Mouse (Mus musculus) stomach, postnatal 0 days (tissue): ENCODE measurements at regions not wholly inside any gene's neighbourhood (a gene's known extent, or its start where the extent isn't known, plus 50 kb on each side); places are given as distances from the start of the nearest gene placed in this dataset.
A peak's percentile ranks its signal among the peaks of the same experiment; 100 is the strongest.

Source experiments
- ATAC-seq: fragments of 200-750 bp; cut with Nextera tagmentation; 2 replicates; pipeline ENCODE4 v1.8.0; 2017; ENCODE audit not compliant: low FRiP score, low TSS enrichment
- DNase-seq: peaks from one replicate; pipeline ENCODE4 v3.0.0-alpha.2; 2016; ENCODE audit warnings: low spot score
- H3K27ac ChIP-seq: fragments of 300-500 bp; sonication (generic); replicated peaks from 2 replicates; pipeline ENCODE4 v1.5.1; 2014; ENCODE audit warnings: mild to moderate bottlenecking, control low read depth
- H3K27me3 ChIP-seq: fragments of 300-500 bp; sonication (generic); 2 replicates; pipeline ENCODE4 v1.6.1; 2014; ENCODE audit warnings: low read length; ENCODE audit not compliant: control insufficient read depth, insufficient read depth
- H3K36me3 ChIP-seq: fragments of 300-500 bp; sonication (generic); 2 replicates; pipeline ENCODE4 v1.6.1; 2014; ENCODE audit warnings: low read length, mixed read lengths; ENCODE audit not compliant: control insufficient read depth, insufficient read depth
- H3K4me1 ChIP-seq: fragments of 300-500 bp; sonication (generic); replicated peaks from 2 replicates; pipeline ENCODE4 v1.6.1; 2014; ENCODE audit warnings: antibody characterized with exemption; ENCODE audit not compliant: control insufficient read depth, insufficient read depth
- H3K4me2 ChIP-seq: fragments of 300-500 bp; sonication (generic); replicated peaks from 2 replicates; pipeline ENCODE4 v1.6.1; 2014; ENCODE audit warnings: low read depth, mild to moderate bottlenecking, control low read depth, moderate library complexity
- H3K4me3 ChIP-seq: fragments of 300-500 bp; sonication (generic); 2 replicates; pipeline ENCODE4 v1.5.1; 2014; ENCODE audit warnings: low read depth, low read length, control low read depth
- H3K9ac ChIP-seq: fragments of 300-500 bp; sonication (generic); 2 replicates; pipeline ENCODE4 v1.6.1; 2014; ENCODE audit warnings: mild to moderate bottlenecking, low read length, control low read depth, mixed read lengths
- H3K9me3 ChIP-seq: fragments of 300-500 bp; sonication (generic); 2 replicates; pipeline ENCODE4 v1.6.1; 2016; ENCODE audit warnings: low read length; ENCODE audit not compliant: control insufficient read depth
- CTCF ChIP-seq: IDR thresholded peaks from 2 replicates; pipeline ENCODE4 v1.5.1; 2016; ENCODE audit warnings: antibody characterized with exemption, low read depth, mild to moderate bottlenecking, moderate library complexity
- EP300 ChIP-seq: optimal IDR thresholded peaks from 2 replicates; pipeline ENCODE3; 2016; ENCODE audit warnings: antibody characterized with exemption
- WGBS: fragments of 180-500 bp; shearing (Covaris S2); extraction: QIAGEN DNeasy Blood & Tissue Kit; methylation state at CpG from one replicate; pipeline ENCODE4 v1.1.7; 2014; 5-methylcytosine and 5-hydroxymethylcytosine counted together

DNA sequence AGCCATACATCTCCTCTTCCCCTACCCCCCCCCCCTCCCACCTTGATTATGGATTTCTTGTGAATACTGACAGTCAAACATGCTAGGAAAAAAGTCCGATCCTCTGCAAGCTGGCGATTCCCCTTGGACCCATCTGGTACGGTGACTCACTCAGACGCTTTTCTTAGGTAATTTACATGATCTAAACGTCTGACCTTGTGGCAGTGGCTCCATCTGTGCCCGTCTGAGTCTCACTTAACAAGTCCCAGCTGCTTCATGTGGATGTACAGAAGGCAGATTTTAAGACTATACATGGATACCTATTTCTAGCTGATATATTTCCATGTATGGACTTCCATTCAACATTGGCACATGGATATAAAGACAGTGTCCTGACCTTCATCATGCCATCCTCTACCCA, 481.0 kb downstream of the Lipi start:
- DNase-seq (no peak), ATAC-seq (no peak)
- H3K4me1 ChIP-seq = no peaks in the 10 kb centered on the region
- 36% methylated on average over 6 of the region's 6 CpGs for WGBS
- H3K36me3 ChIP-seq = no peaks in the 10 kb centered on the region
- H3K27me3 ChIP-seq = no peaks in the 10 kb centered on the region
- H3K4me3 ChIP-seq = no peak overlapping the region
- no peaks in the 10 kb centered on the region for H3K9me3 ChIP-seq
- H3K27ac ChIP-seq = no peak overlapping the region
- H3K4me2 ChIP-seq = no peak overlapping the region
- TF ChIP-seq CTCF (no peak), EP300 (no peak)
- no peak overlapping the region for H3K9ac ChIP-seq

DNA sequence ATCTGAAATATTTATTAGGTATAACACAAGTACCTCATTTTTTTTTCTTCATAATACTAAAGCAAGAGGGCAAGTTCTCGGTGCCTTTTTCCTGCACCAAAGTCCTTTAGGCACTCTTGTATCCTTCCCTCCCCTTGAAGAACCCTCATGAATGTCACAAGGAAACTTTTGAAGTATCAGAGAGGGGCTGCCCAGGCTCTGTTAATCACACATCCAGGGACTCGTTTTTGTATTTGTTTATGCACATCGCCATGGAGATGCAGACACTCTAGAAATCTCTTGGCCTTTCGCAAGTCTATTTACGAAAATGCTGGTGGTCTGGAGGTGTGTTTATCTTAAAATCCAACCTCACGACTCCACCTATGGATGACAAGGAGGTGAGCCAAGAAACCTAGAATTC, 492.7 kb downstream of the Lipi start:
- Histone ChIP-seq H3K9me3 (no peaks in the 10 kb centered on the region), H3K4me3 (no peak overlapping the region), H3K27ac (no peak overlapping the region), H3K4me2 (peak overlapping the region; percentile 34), H3K36me3 (no peaks in the 10 kb centered on the region), H3K4me1 (no peaks in the 10 kb centered on the region), H3K27me3 (no peaks in the 10 kb centered on the region), H3K9ac (no peak overlapping the region)
- no peak for TF ChIP-seq CTCF
- TF ChIP-seq EP300 = no peak
- DNase-seq = no peak
- ATAC-seq = no peak
- 28% methylated on average over 6 of the region's 6 CpGs for WGBS

DNA sequence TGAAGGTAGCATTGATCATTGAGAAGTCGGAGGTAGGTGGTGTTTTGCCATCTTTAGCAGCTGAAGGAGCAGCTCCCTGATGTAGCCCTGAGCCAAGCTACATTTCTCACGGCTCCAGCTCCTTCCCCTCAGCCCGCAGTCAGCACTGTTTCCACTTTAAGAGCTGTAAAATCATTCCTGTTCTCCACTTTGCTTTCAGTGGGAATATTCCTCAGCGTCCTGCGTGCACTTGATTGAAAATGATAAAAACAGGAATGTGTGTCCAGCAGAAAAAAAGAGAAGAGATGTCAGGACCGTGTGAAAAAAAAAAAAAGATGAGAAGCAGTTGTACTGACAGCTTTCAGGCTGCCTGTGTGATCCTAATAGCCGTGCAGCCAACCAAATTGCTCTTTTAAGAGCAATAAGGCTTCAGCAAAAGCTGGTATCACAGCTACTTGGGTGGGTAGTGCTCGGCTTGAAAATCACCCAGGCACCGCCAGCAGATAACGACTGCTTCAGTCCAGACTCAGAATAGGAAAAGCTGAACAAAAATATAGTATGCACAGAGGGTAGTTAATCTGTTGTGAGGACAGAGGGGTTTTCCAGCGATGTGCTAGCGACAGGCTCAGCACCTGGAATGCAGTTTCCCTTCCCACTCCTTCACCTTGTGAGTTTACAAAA, 493.3 kb downstream of the Lipi start:
- Histone ChIP-seq H3K4me2 (peak overlapping the region; percentile 34), H3K4me1 (no peaks in the 10 kb centered on the region), H3K36me3 (no peaks in the 10 kb centered on the region), H3K27me3 (no peaks in the 10 kb centered on the region), H3K27ac (no peak overlapping the region), H3K9me3 (no peaks in the 10 kb centered on the region), H3K9ac (no peak overlapping the region), H3K4me3 (no peak overlapping the region)
- 12% methylated on average over 12 of the region's 12 CpGs for WGBS
- ATAC-seq (no peak), DNase-seq (no peak)
- TF ChIP-seq CTCF (no peak), EP300 (no peak)

DNA sequence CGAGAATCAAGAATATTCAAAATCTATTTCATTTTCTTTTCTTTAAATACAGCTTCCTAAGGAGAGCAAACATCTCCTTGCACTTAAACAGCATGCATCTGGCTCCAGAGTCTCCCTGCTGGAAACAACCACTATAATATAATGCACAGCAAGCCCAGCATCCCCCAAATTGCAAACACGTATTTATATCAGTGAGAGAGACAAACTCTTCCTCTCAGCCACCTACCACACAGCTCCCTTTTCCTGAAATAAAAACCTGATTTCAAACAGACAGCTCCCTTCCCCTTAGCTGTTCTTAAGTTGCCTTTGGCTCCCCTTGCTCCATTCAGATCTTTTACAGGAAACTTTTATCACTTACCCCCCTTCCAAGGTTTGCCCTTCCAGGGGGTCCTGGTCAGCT, 493.9 kb downstream of the Lipi start:
- ATAC-seq = no peak
- no peak for TF ChIP-seq EP300
- no peak for TF ChIP-seq CTCF
- Histone ChIP-seq H3K4me3 (no peak overlapping the region), H3K36me3 (no peaks in the 10 kb centered on the region), H3K4me1 (no peaks in the 10 kb centered on the region), H3K27me3 (no peaks in the 10 kb centered on the region), H3K4me2 (no peak overlapping the region), H3K9me3 (no peaks in the 10 kb centered on the region), H3K27ac (no peak overlapping the region), H3K9ac (no peak overlapping the region)
- WGBS = 53% methylated on average over 2 of the region's 2 CpGs
- DNase-seq = no peak

DNA sequence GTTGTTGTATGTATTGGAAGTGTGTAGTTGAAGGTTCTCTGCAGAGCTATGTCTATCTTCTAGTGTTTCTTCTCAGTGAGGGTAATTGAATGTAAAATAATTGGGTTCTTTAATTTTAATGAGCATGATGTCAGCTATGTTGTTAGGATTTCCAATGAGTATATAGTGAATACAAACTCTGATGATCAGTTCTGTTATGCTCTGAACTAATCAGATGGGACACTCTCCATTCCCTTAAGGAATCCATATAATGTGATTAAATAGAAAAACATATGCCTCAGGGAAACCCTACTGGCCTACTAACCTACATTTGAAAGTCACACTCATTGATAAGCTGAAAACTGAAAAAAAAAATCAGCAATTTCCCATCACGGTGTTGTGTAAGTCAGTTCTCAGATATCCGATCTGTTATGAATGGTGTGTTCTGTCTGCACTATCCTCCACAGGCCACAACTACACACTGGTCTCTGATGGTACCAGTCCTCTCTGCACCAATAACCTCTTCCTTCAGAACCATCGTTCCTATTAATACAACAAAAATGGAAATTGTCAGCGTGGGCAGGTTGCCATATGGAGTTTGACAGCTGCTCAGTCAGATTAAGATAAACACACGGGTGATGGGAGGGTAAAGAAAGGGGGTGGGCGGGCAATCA, 496.4 kb downstream of the Lipi start:
- 49% methylated on average over 6 of the region's 6 CpGs for WGBS
- ATAC-seq (no peak), DNase-seq (no peak)

DNA sequence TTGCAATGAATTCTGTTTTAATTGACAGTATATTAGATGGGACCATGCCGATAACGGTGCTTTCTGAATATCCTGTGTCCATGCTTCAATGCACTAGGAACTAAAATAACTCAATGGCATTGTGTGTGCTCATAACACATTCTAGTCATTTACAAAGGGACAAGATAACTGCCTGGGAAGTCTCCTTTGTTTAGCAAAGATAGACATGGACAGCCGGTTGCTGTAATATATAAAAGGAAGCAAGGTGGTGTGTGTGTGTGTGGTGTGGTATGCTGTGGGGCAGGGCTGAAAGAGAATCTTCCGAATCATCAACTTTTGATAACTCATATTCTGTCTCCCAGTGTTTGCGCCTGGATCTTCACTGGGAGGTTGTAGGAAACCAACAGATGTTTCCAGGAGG, 497.2 kb downstream of the Lipi start:
- Histone ChIP-seq H3K36me3 (no peaks in the 10 kb centered on the region), H3K27me3 (no peaks in the 10 kb centered on the region), H3K4me3 (no peak overlapping the region), H3K4me1 (no peaks in the 10 kb centered on the region), H3K9me3 (no peaks in the 10 kb centered on the region), H3K9ac (no peak overlapping the region), H3K27ac (no peak overlapping the region), H3K4me2 (no peak overlapping the region)
- ATAC-seq = no peak
- DNase-seq = no peak
- TF ChIP-seq CTCF = no peak
- TF ChIP-seq EP300 = no peak
- 86% methylated on average over 5 of the region's 5 CpGs for WGBS

More for the DNA sequence above, 496.4 kb downstream of the Lipi start:
- H3K9me3 ChIP-seq = no peaks in the 10 kb centered on the region
- no peaks in the 10 kb centered on the region for H3K27me3 ChIP-seq
- H3K4me3 ChIP-seq = no peak overlapping the region
- no peak overlapping the region for H3K9ac ChIP-seq
- no peak overlapping the region for H3K27ac ChIP-seq
- no peaks in the 10 kb centered on the region for H3K36me3 ChIP-seq
- no peaks in the 10 kb centered on the region for H3K4me1 ChIP-seq
- H3K4me2 ChIP-seq = no peak overlapping the region
- no peak for TF ChIP-seq CTCF
- no peak for TF ChIP-seq EP300
